Mouse (Mus musculus) heart, adult 18-20 months (tissue): ENCODE results near the gene Slc39a11. TPM values are rescaled to one million over a fixed set of nuclear protein-coding genes. Genes with fewer than 3 reads are reported as not detected.

Experiments
- DNase-seq, 2 experiments: peaks; one replicate each; pipeline ENCODE4 v3.0.0; 2021 to 2022; ENCODE audit warnings: mixed read lengths in 1 of 2
- total RNA-seq, 2 experiments: library from RNA; stranded (reverse); gene quantifications; 2 replicates each; pipeline ENCODE4 v1.2.3; 2021

The Slc39a11 gene
- total RNA-seq, 2 experiments from 2014 or later, result 3.3 to 4.8 TPM

GRCm38 (mm10) chr11:113399601-113400000 is 250.3 kb downstream of the Slc39a11 start:
- DNase-seq, result no peak

- no peak for DNase-seq
Measured at GRCm38 (mm10) chr11:113397394-113397793, 252.5 kb downstream of the Slc39a11 start.

GRCm38 (mm10) chr11:113393366-113394150 is 256.3 kb downstream of the Slc39a11 start:
- DNase-seq, result no peak

- DNase-seq, result no peak
Measured at GRCm38 (mm10) chr11:113391664-113392063, 258.2 kb downstream of the Slc39a11 start.

GRCm38 (mm10) chr11:113389637-113390036 is 260.2 kb downstream of the Slc39a11 start:
- no peak for DNase-seq

- no peak for DNase-seq
Measured at GRCm38 (mm10) chr11:113382674-113383571, 267.0 kb downstream of the Slc39a11 start.

- DNase-seq, result no peak
Measured at GRCm38 (mm10) chr11:113381550-113381949, 268.3 kb downstream of the Slc39a11 start.

GRCm38 (mm10) chr11:113378867-113379266 is 271.0 kb downstream of the Slc39a11 start:
- no peak for DNase-seq

GRCm38 (mm10) chr11:113376066-113376465 is 273.8 kb downstream of the Slc39a11 start:
- DNase-seq, result no peak

- DNase-seq, result no peak
Measured at GRCm38 (mm10) chr11:113373926-113374325, 276.0 kb downstream of the Slc39a11 start.

GRCm38 (mm10) chr11:113373331-113373730 is 276.5 kb downstream of the Slc39a11 start:
- DNase-seq, result no peak

GRCm38 (mm10) chr11:113368046-113368445 is 281.8 kb downstream of the Slc39a11 start:
- DNase-seq, result no peak

- no peak for DNase-seq
Measured at GRCm38 (mm10) chr11:113366257-113367030, 283.4 kb downstream of the Slc39a11 start.

GRCm38 (mm10) chr11:113363739-113364138 is 286.1 kb downstream of the Slc39a11 start:
- no peak for DNase-seq

GRCm38 (mm10) chr11:113362617-113363016 is 287.3 kb downstream of the Slc39a11 start:
- no peak for DNase-seq

- no peak for DNase-seq
Measured at GRCm38 (mm10) chr11:113360049-113360835, 289.6 kb downstream of the Slc39a11 start.

- no peak for DNase-seq
Measured at GRCm38 (mm10) chr11:113355932-113356331, 293.9 kb downstream of the Slc39a11 start.

GRCm38 (mm10) chr11:113352085-113352815 is 297.6 kb downstream of the Slc39a11 start:
- no peak for DNase-seq

- DNase-seq, result no peak
Measured at GRCm38 (mm10) chr11:113350583-113350982, 299.3 kb downstream of the Slc39a11 start.

- DNase-seq, result no peak
Measured at GRCm38 (mm10) chr11:113346895-113347514, 302.9 kb downstream of the Slc39a11 start.
